Mouse (Mus musculus) layer of hippocampus, adult 2 months (tissue): ENCODE results near the gene Ctxn1. TPM values are rescaled to one million over a fixed set of nuclear protein-coding genes. Genes with fewer than 3 reads are reported as not detected.

Source experiments
- DNase-seq, 2 experiments: peaks; one replicate each; pipeline ENCODE4 v3.0.0; 2022; ENCODE audit warnings: low spot score in 2 of 2
- H3K27ac ChIP-seq: fragments of 200-600 bp; 2 replicates; pipeline ENCODE4 v1.8.1; 2022
- H3K4me3 ChIP-seq: fragments of 200-600 bp; 2 replicates; pipeline ENCODE4 v1.8.1; 2022; ENCODE audit warnings: mild to moderate bottlenecking
- CTCF ChIP-seq: fragments of 200-600 bp; conservative IDR thresholded peaks from 2 replicates; pipeline ENCODE4 v1.8.1; 2022; ENCODE audit warnings: antibody characterized with exemption, mild to moderate bottlenecking, moderate library complexity
- long read RNA-seq, 2 experiments: library from polyadenylated mRNA; stranded (forward); transcript quantifications; one replicate each; pipeline ENCODE4 v2.0.0; 2021; ENCODE audit warnings: borderline mapping rate in 2 of 2
- total RNA-seq, 2 experiments: library from RNA; stranded (reverse); gene quantifications; 2 replicates each; pipeline ENCODE4 v1.2.3; 2021

The Ctxn1 gene
- total RNA-seq = 100 to 1,000 TPM; 515 to 555 TPM
- long read RNA-seq, experiment 1, transcript Ctxn1-201 (2 exons, 1,212 nt) = major isoform, 144 of 162 reads
- long read RNA-seq, experiment 1, partial matches to known transcripts = 0 of 162 reads
- long read RNA-seq, experiment 1, other reads (novel, unspliced or antisense) = 18 of 162 reads
- long read RNA-seq, experiment 2, transcript Ctxn1-201 (2 exons, 1,212 nt) = major isoform, 200 of 221 reads
- long read RNA-seq, experiment 2, partial matches to known transcripts = 0 of 221 reads
- long read RNA-seq, experiment 2, other reads (novel, unspliced or antisense) = 21 of 221 reads

GRCm38 (mm10) chr8:4259125-4259804 lies at the start of gene Ctxn1:
Ctxn1 (minus strand) TSS chr8:4259274.
- peak within 1 kb of the TSS; percentile 97 for H3K27ac ChIP-seq
- peak within 1 kb of the TSS; percentile 84 for H3K4me3 ChIP-seq
- TF ChIP-seq CTCF = no peak
- DNase-seq = peak; percentile 94 to 96

GRCm38 (mm10) chr8:4305838-4306237 lies 46.8 kb upstream of the Ctxn1 start:
- Histone ChIP-seq H3K27ac (no peak overlapping the region), H3K4me3 (no peak overlapping the region)
- no peak for DNase-seq
- TF ChIP-seq CTCF = no peak

GRCm38 (mm10) chr8:4304124-4304547 lies 45.1 kb upstream of the Ctxn1 start:
- no peak for DNase-seq
- no peak overlapping the region for H3K4me3 ChIP-seq
- no peak for TF ChIP-seq CTCF
- H3K27ac ChIP-seq = peak overlapping the region; percentile 56; the same call in 1 of the 2 replicates

- Histone ChIP-seq H3K4me3 (no peak overlapping the region), H3K27ac (no peak overlapping the region)
- no peak for TF ChIP-seq CTCF
- DNase-seq = no peak
These were observed 38.7 kb upstream of the Ctxn1 start for GRCm38 (mm10) chr8:4297822-4298221.

GRCm38 (mm10) chr8:4292738-4293137 lies 33.7 kb upstream of the Ctxn1 start:
- peak overlapping the region; percentile 43; the same call in 1 of the 2 replicates for H3K27ac ChIP-seq
- no peak overlapping the region for H3K4me3 ChIP-seq
- no peak for DNase-seq
- peak; percentile 74 for TF ChIP-seq CTCF

- Histone ChIP-seq H3K27ac (peak overlapping the region; percentile 93), H3K4me3 (peak overlapping the region; percentile 96)
- no peak for TF ChIP-seq CTCF
- DNase-seq = no peak
These were observed 17.0 kb upstream of the Ctxn1 start for GRCm38 (mm10) chr8:4276111-4276465.

- Histone ChIP-seq H3K27ac (peak within 1 kb of the TSS; percentile 93), H3K4me3 (peak within 1 kb of the TSS; percentile 96)
- no peak for TF ChIP-seq CTCF
- DNase-seq = peak; percentile 97
These were observed 16.4 kb upstream of the Ctxn1 start, which contains the start of gene Timm44 for GRCm38 (mm10) chr8:4275275-4276110. Timm44 (minus strand) TSS chr8:4275913.

GRCm38 (mm10) chr8:4269609-4270008 lies 10.5 kb upstream of the Ctxn1 start:
- DNase-seq = no peak
- no peak for TF ChIP-seq CTCF
- H3K27ac ChIP-seq = no peak overlapping the region
- H3K4me3 ChIP-seq = no peak overlapping the region

- Histone ChIP-seq H3K27ac (no peak overlapping the region), H3K4me3 (no peak overlapping the region)
- no peak for DNase-seq
- TF ChIP-seq CTCF = peak; percentile 75
These were observed 8.6 kb upstream of the Ctxn1 start for GRCm38 (mm10) chr8:4267627-4268026.

- TF ChIP-seq CTCF = no peak
- no peak for DNase-seq
- Histone ChIP-seq H3K4me3 (no peak overlapping the region), H3K27ac (no peak overlapping the region)
These were observed 6.3 kb upstream of the Ctxn1 start for GRCm38 (mm10) chr8:4265160-4265914.

- TF ChIP-seq CTCF = no peak
- Histone ChIP-seq H3K27ac (peak overlapping the region; percentile 39; the same call in 1 of the 2 replicates), H3K4me3 (no peak overlapping the region)
These were observed 4.2 kb upstream of the Ctxn1 start for GRCm38 (mm10) chr8:4263105-4263791.

GRCm38 (mm10) chr8:4259805-4260170 lies 714 bp upstream of the Ctxn1 start:
- H3K27ac ChIP-seq = peak overlapping the region; percentile 97
- no peak overlapping the region for H3K4me3 ChIP-seq
- TF ChIP-seq CTCF = no peak
- no peak for DNase-seq

More at GRCm38 (mm10) chr8:4263105-4263791, 4.2 kb upstream of the Ctxn1 start:
- DNase-seq = no peak
